Mouse (Mus musculus): ENCODE results near the gene Rpl27a. TPM values are rescaled to one million over a fixed set of nuclear protein-coding genes. Genes with fewer than 3 reads are reported as not detected.

Rpl27a gene
- total RNA-seq, 2 experiments from 2014 or later: 129 to 142 TPM

GRCm38 (mm10) chr7:109524763-109525162, 5.8 kb downstream of the Rpl27a start:
- DNase-seq (ENCODE audit: extremely low spot score in 1 of 2, low spot score in 1 of 2): no peak

GRCm38 (mm10) chr7:109525740-109526663, 7.1 kb downstream of the Rpl27a start:
- no peak for DNase-seq (ENCODE audit: extremely low spot score in 1 of 2, low spot score in 1 of 2)

GRCm38 (mm10) chr7:109527536-109527935, 8.6 kb downstream of the Rpl27a start:
- no peak for DNase-seq (ENCODE audit: extremely low spot score in 1 of 2, low spot score in 1 of 2)

GRCm38 (mm10) chr7:109528356-109528755, 9.4 kb downstream of the Rpl27a start:
- DNase-seq (ENCODE audit: extremely low spot score in 1 of 2, low spot score in 1 of 2): peak in 1 of 2 experiments; percentile 53

GRCm38 (mm10) chr7:109529741-109530140, 10.8 kb downstream of the Rpl27a start:
- no peak for DNase-seq (ENCODE audit: extremely low spot score in 1 of 2, low spot score in 1 of 2)

- DNase-seq (ENCODE audit: extremely low spot score in 1 of 2, low spot score in 1 of 2): no peak
These were observed 12.6 kb downstream of the Rpl27a start for GRCm38 (mm10) chr7:109531501-109531900.

DNA sequence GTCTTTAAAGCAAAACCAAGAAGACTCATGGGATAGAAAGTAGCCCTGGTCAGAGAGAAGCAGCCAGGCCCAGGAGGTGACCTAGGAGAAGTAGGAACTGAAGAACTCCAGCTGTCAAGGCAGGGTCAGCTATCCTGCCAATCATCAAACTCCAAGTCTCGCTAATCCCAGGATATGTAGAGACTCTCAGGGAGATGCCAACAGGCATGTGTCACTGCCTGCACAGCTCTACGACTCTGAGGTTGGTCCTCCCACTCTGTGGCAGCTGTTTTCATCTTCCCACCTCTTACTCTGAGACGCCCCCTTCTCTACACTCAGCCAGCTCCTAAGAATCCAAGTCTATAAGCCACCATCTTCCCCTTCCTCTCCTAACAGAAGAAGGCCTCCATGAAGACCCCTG, 13.7 kb downstream of the Rpl27a start:
- no peak for DNase-seq (ENCODE audit: extremely low spot score in 1 of 2, low spot score in 1 of 2)

- DNase-seq (ENCODE audit: extremely low spot score in 1 of 2, low spot score in 1 of 2): no peak
These were observed 14.2 kb downstream of the Rpl27a start for GRCm38 (mm10) chr7:109533129-109533528.

DNA sequence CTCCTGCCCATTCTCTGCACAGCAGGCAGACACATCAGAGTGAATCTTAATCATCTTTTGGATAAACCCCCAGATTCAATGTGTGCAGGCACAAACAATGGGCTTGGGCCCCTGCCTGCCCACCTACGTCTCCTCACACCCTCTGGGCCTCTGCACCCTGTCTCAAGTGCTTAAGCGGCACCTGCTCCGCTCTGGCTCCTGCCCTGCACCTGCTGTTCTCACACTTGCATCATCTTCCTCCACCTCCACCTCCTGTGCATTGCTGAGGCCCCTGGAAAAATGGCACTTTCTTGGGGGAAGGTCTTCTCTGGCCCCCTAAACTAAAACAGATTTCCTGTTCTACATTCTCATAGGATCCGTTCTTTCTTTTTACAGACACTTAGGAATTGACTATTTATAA, 14.9 kb downstream of the Rpl27a start:
- no peak for DNase-seq (ENCODE audit: extremely low spot score in 1 of 2, low spot score in 1 of 2)

DNA sequence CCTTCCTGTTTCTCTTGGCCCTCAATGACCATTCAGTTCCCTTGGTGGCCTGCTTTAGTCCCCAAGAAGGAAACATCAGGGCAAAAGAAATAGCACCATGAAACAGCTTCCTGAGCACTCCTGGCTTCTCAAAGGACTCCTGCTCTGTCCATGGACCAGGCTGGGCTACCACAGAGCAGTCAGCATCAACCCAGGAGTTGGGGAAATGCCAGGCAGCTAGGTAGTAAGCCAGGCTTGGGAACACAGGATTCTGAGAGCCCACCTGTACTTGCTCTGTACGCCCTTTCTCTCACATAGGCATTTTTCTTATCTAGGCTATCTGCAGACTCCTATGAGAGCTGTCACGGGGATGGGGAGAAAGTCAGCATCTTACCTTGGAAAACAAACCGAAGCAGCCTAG, 16.0 kb downstream of the Rpl27a start:
- no peak for DNase-seq (ENCODE audit: extremely low spot score in 1 of 2, low spot score in 1 of 2)

- DNase-seq (ENCODE audit: extremely low spot score in 1 of 2, low spot score in 1 of 2): peak in 1 of 2 experiments; percentile 54
These were observed 17.6 kb downstream of the Rpl27a start for GRCm38 (mm10) chr7:109536451-109536946.

GRCm38 (mm10) chr7:109540902-109541301, 22.0 kb downstream of the Rpl27a start:
- no peak for DNase-seq (ENCODE audit: extremely low spot score in 1 of 2, low spot score in 1 of 2)

DNA sequence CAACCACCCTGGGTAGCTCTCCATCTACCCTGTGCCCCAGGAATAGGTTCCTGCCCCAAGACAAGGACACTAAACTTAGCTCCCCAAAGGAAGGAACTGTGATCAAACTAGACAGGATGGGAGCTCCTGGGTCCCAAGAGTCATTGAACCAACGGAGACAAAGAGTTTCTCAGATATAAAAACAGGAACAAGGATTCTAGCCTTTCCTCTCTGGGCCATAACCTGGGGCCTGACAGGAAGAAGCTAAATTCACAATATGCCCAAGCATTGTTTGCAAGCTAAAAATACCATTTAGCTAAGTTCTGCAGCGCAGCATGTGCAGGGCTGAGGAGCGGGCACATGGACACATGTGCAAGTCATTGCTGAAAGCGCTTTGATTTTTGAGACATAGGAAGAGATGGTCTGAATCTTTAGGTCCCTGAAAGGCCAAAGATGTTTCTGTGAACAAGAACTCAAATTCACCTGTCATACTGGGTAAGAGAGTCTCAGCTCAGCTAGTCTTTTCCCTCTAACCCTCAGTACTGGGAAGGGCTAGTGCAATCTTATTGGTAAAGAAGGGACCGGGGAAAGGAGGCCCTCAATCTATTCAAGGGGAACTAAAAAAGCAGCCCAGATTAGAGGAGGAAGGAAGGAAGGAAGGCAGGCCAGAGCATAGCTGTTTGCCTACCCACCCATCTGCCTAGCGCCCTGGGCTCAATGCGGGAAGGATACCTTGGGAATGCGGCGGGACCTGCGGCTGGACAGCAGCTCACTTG, 22.8 kb downstream of the Rpl27a start:
- no peak for DNase-seq (ENCODE audit: extremely low spot score in 1 of 2, low spot score in 1 of 2)

GRCm38 (mm10) chr7:109542364-109542628, 23.3 kb downstream of the Rpl27a start:
- DNase-seq (ENCODE audit: extremely low spot score in 1 of 2, low spot score in 1 of 2): no peak

- DNase-seq (ENCODE audit: extremely low spot score in 1 of 2, low spot score in 1 of 2): no peak
These were observed 25.8 kb downstream of the Rpl27a start for GRCm38 (mm10) chr7:109544792-109545191.

- no peak for DNase-seq (ENCODE audit: extremely low spot score in 1 of 2, low spot score in 1 of 2)
These were observed 26.5 kb downstream of the Rpl27a start for GRCm38 (mm10) chr7:109545255-109545993.

DNA sequence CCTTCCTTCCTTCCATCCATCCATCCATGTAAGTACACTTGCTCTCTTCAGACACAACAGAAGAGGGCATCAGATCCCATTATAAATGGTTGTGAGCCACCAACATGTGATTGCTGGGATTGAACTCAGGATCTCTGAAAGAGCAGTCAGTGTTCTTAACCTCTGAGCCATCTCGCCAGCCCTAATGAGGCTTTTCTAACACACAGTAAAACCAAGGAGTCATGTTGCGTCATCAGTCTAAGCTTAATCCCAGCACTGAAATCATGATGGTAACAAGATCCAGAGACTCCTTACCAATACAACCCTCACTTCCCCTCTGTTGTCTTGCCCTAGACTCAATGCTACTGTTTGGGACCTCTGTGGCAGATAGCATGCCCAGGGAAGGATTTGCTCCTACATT, 27.2 kb downstream of the Rpl27a start:
- no peak for DNase-seq (ENCODE audit: extremely low spot score in 1 of 2, low spot score in 1 of 2)

GRCm38 (mm10) chr7:109546726-109547125, 27.8 kb downstream of the Rpl27a start:
- DNase-seq (ENCODE audit: extremely low spot score in 1 of 2, low spot score in 1 of 2): no peak

- DNase-seq (ENCODE audit: extremely low spot score in 1 of 2, low spot score in 1 of 2): no peak
These were observed 40.6 kb downstream of the Rpl27a start for GRCm38 (mm10) chr7:109559536-109559935.

GRCm38 (mm10) chr7:109561466-109562153, 42.7 kb downstream of the Rpl27a start:
- no peak for DNase-seq (ENCODE audit: extremely low spot score in 1 of 2, low spot score in 1 of 2)
